Mouse (Mus musculus) G1E (cell line): Measurements from ENCODE around the gene Sdf2l1.

Experiments used
- CTCF ChIP-seq: IDR thresholded peaks from 2 replicates; pipeline ENCODE4 v1.5.1; 2012; ENCODE audit warnings: low read depth, low read length, inconsistent platforms, mixed read lengths
- GATA1 ChIP-seq: IDR thresholded peaks from 2 replicates; pipeline ENCODE4 v1.6.1; 2012; ENCODE audit warnings: borderline replicate concordance, low read length, inconsistent platforms, mixed read lengths

- TF ChIP-seq GATA1 (no peak), CTCF (no peak)
These were observed 35.9 kb upstream of the Sdf2l1 start for GRCm38 (mm10) chr16:17168049-17168448.
